Comparison of ENCODE assay signal across 18 mouse cellular contexts in the genomic region with DNA sequence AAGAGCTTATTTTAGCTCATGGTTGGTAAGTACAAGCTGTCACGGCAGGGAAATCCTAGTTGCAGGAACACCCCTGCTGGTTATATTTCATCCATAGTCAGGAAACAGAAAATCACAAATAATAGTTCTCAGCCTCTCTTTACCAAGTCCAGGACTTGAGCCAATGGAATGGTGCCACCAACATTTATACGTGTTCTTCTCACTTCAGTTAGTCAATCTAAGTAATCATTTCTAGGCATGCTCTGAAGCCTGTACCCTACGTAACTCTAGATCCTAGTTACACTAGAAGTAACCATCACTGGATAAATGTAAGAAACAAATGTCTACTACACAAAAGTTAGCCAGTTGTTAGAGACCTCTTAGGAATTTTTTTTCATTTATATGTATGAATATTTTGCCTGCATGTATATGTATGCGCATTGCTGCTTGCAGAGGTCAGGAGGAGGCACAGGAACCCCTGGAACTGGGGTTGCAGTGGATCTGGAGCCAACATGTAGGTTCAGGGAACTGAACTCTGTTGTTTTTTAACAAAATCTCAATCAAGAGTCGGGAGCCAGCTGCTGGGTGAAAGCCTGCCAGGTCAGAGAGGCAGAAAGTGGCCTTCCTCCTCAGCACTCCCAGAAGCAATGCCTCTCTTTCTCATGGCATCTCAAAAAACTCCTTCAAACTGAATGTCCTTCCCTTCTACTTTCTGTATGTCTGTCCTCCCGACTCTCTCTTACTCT. TPM values are rescaled to one million over a fixed set of nuclear protein-coding genes. Genes with fewer than 3 reads are reported as not detected.
A peak's percentile ranks its signal among the peaks of the same experiment; 100 is the strongest.
DNase-seq lines count a peak whose midpoint lies in the region; ATAC-seq and TF ChIP-seq lines count a peak whose summit lies in the region.
"Had no signal": no experiment of that assay in that cellular context is flagged by ENCODE, and none has a peak within 500 bp of the region (broad histone marks: within the 10 kb centered on the region; RNA-seq: fewer than 3 reads in every experiment).

No protein-coding gene starts in this region.

- H3K4me2 ChIP-seq in kidney, embryonic 15.5 days = no peak overlapping the region
- no peak overlapping the region for H3K4me2 ChIP-seq in liver, embryonic 12.5 days
- H3K4me2 ChIP-seq: embryonic facial prominence, embryonic 12.5 days; forebrain, embryonic 15.5 days; hindbrain, embryonic 13.5 days had no signal

- no peak for ATAC-seq in kidney, embryonic 15.5 days (replicated peaks; ENCODE audit: low FRiP score)
- ATAC-seq in liver, embryonic 12.5 days = no peak
- ATAC-seq: forebrain, embryonic 15.5 days had no signal

- H3K79me2 ChIP-seq in liver, adult 2 months (ENCODE audit: control insufficient read depth, insufficient read depth, low read length) = no peaks in the 10 kb centered on the region

- no peaks in the 10 kb centered on the region for H3K36me3 ChIP-seq in kidney, embryonic 15.5 days
- H3K36me3 ChIP-seq in liver, adult 2 months (ENCODE audit: control insufficient read depth, insufficient read depth, low read length) = no peaks in the 10 kb centered on the region
- no peaks in the 10 kb centered on the region for H3K36me3 ChIP-seq in liver, embryonic 12.5 days
- H3K36me3 ChIP-seq: embryonic facial prominence, embryonic 12.5 days; forebrain, embryonic 15.5 days; heart, embryonic 10.5 days; hindbrain, embryonic 13.5 days had no signal

- no peak overlapping the region for H3K27ac ChIP-seq in kidney, embryonic 15.5 days
- peak overlapping the region; percentile 23; the same call in 1 of the 2 replicates for H3K27ac ChIP-seq in liver, adult 2 months (replicated peaks; ENCODE audit: insufficient read depth, low read depth, low read length)
- no peak overlapping the region for H3K27ac ChIP-seq in liver, embryonic 12.5 days
- H3K27ac ChIP-seq: embryonic facial prominence, embryonic 12.5 days; forebrain, embryonic 15.5 days; heart, embryonic 10.5 days; hindbrain, embryonic 13.5 days had no signal

- DNase-seq in kidney, adult 18-20 months = peak; percentile 35
- peak; percentile 82 for DNase-seq in liver, adult 2 months (ENCODE audit: extremely low read depth, low read depth, low spot score)
- DNase-seq in kidney, postnatal 14 days = peak; percentile 21
- no peak for DNase-seq in lung, postnatal 36 days
- no peak for DNase-seq in spleen, adult 12 weeks (ENCODE audit: low spot score)
- DNase-seq: adrenal gland, adult 8-10 months; adrenal gland, postnatal 36 days; cerebellum, adult 8-10 months; cerebellum, postnatal 14 days; gastrocnemius, postnatal 36 days; heart, adult 18-20 months; heart, postnatal 10 days had no signal

- TF ChIP-seq POLR2A in liver, adult 2 months (IDR thresholded peaks at IDR 0.05; ENCODE audit: extremely low read depth, insufficient read depth, low read length) = no peak

- 74% methylated on average over 6 of the region's 6 CpGs for WGBS in kidney, embryonic 15.5 days
- 27% methylated on average over 6 of the region's 6 CpGs for WGBS in liver, adult 2 months
- 66% methylated on average over 6 of the region's 6 CpGs for WGBS in liver, embryonic 12.5 days (ENCODE audit: insufficient replicate concordance)

- TF ChIP-seq CTCF in liver, adult 2 months (IDR thresholded peaks at IDR 0.05; ENCODE audit: low read depth, low read length) = no peak

- no peaks in the 10 kb centered on the region for H3K9me3 ChIP-seq in kidney, embryonic 15.5 days (replicated peaks)
- no peaks in the 10 kb centered on the region for H3K9me3 ChIP-seq in liver, embryonic 12.5 days (replicated peaks)
- H3K9me3 ChIP-seq: embryonic facial prominence, embryonic 12.5 days; forebrain, embryonic 15.5 days; heart, embryonic 10.5 days; hindbrain, embryonic 13.5 days had no signal

- no peaks in the 10 kb centered on the region for H3K27me3 ChIP-seq in kidney, embryonic 15.5 days
- H3K27me3 ChIP-seq in liver, adult 2 months (ENCODE audit: control insufficient read depth, insufficient read depth, low read length) = no peaks in the 10 kb centered on the region
- H3K27me3 ChIP-seq in liver, embryonic 12.5 days (replicated peaks) = peaks cover 9% of the 10 kb centered on the region
- H3K27me3 ChIP-seq: embryonic facial prominence, embryonic 12.5 days; forebrain, embryonic 15.5 days; hindbrain, embryonic 13.5 days had no signal

- H3K4me3 ChIP-seq in kidney, embryonic 15.5 days (replicated peaks) = no peak overlapping the region
- H3K4me3 ChIP-seq in liver, adult 2 months (ENCODE audit: insufficient read depth, low read depth, low read length) = no peak overlapping the region
- no peak overlapping the region for H3K4me3 ChIP-seq in liver, embryonic 12.5 days
- H3K4me3 ChIP-seq: embryonic facial prominence, embryonic 12.5 days; forebrain, embryonic 15.5 days; heart, embryonic 10.5 days; hindbrain, embryonic 13.5 days had no signal

- no peak overlapping the region for H3K9ac ChIP-seq in kidney, embryonic 15.5 days
- H3K9ac ChIP-seq in liver, adult 2 months (ENCODE audit: low read depth, low read length) = no peak overlapping the region
- no peak overlapping the region for H3K9ac ChIP-seq in liver, embryonic 12.5 days
- H3K9ac ChIP-seq: embryonic facial prominence, embryonic 12.5 days; forebrain, embryonic 15.5 days; hindbrain, embryonic 13.5 days had no signal

- H3K4me1 ChIP-seq in kidney, embryonic 15.5 days = no peaks in the 10 kb centered on the region
- peaks cover 14% of the 10 kb centered on the region; the same call in 1 of the 2 replicates for H3K4me1 ChIP-seq in liver, adult 2 months (ENCODE audit: control insufficient read depth, insufficient read depth, low read length)
- no peaks in the 10 kb centered on the region; the same call in 1 of the 2 replicates for H3K4me1 ChIP-seq in liver, embryonic 12.5 days
- H3K4me1 ChIP-seq: embryonic facial prominence, embryonic 12.5 days; forebrain, embryonic 15.5 days; hindbrain, embryonic 13.5 days had no signal

RNA-seq across cellular contexts. Expression of gene Rbm25, which starts 8.8 kb away (rescaled TPM):
- 283 and 284 TPM in 2 replicates for polyA plus RNA-seq in kidney, embryonic 15.5 days (2015; fragmentation: Nextera tagmentation; extraction: Ambion mirVana)
- 69.1 and 78.1 TPM in 2 replicates for total RNA-seq in liver, adult 2 months (2014; rRNA removed)
- polyA plus RNA-seq in liver, adult 2 months (2012; rRNA removed) = 10.7 and 16.9 TPM in 2 replicates
- 163 and 166 TPM in 2 replicates for polyA plus RNA-seq in liver, embryonic 12.5 days (2016; fragmentation: Nextera tagmentation; extraction: Ambion mirVana)

RNA-seq across cellular contexts. Expression of gene Zfyve1, which starts 25.2 kb away (rescaled TPM):
- 18.5 and 20.1 TPM in 2 replicates for polyA plus RNA-seq in kidney, embryonic 15.5 days (2015; fragmentation: Nextera tagmentation; extraction: Ambion mirVana)
- 52.0 and 57.7 TPM in 2 replicates for total RNA-seq in liver, adult 2 months (2014; rRNA removed)
- 37.9 and 40.9 TPM in 2 replicates for polyA plus RNA-seq in liver, adult 2 months (2012; rRNA removed)
- 8.2 and 9.1 TPM in 2 replicates for polyA plus RNA-seq in liver, embryonic 12.5 days (2016; fragmentation: Nextera tagmentation; extraction: Ambion mirVana)

Comparison
In these comparisons a context has a peak if more than half of its experiments do, and no peak if none do; other contexts are left out.
1. DNase-seq: peak in kidney, adult 18-20 months (single experiment), liver, adult 2 months (single experiment) and kidney, postnatal 14 days (single experiment); none in lung, postnatal 36 days (single experiment) and spleen, adult 12 weeks (single experiment).